Mouse (Mus musculus) midbrain, embryonic 13.5 days (tissue): ENCODE data around the gene Drc1. TPM values are rescaled to one million over a fixed set of nuclear protein-coding genes. Genes with fewer than 3 reads are reported as not detected.
A peak's percentile ranks its signal among the peaks of the same experiment; 100 is the strongest.

Experiments
- ATAC-seq: fragments of 200-750 bp; cut with Nextera tagmentation; 2 replicates; pipeline ENCODE4 v1.8.0; 2017; ENCODE audit warnings: mild to moderate bottlenecking, moderate TSS enrichment, moderate library complexity
- H3K27ac ChIP-seq: fragments of 300-500 bp; sonication (generic); 2 replicates; pipeline ENCODE4 v1.5.1; 2015; ENCODE audit warnings: inconsistent platforms, mild to moderate bottlenecking, moderate library complexity
- H3K27me3 ChIP-seq: fragments of 300-500 bp; sonication (generic); 2 replicates; pipeline ENCODE4 v1.6.1; 2015; ENCODE audit warnings: mild to moderate bottlenecking, inconsistent platforms
- H3K36me3 ChIP-seq: fragments of 300-500 bp; sonication (generic); 2 replicates; pipeline ENCODE4 v1.6.1; 2015; ENCODE audit warnings: mild to moderate bottlenecking, inconsistent platforms
- H3K4me1 ChIP-seq: fragments of 300-500 bp; sonication (generic); replicated peaks from 2 replicates; pipeline ENCODE4 v1.6.1; 2015; ENCODE audit warnings: inconsistent platforms
- H3K4me2 ChIP-seq: fragments of 300-500 bp; sonication (generic); replicated peaks from 2 replicates; pipeline ENCODE4 v1.6.1; 2015; ENCODE audit warnings: moderate library complexity, mild to moderate bottlenecking, inconsistent platforms
- H3K4me3 ChIP-seq: fragments of 300-500 bp; sonication (generic); replicated peaks from 2 replicates; pipeline ENCODE4 v1.5.1; 2015; ENCODE audit warnings: mild to moderate bottlenecking, inconsistent platforms
- H3K9ac ChIP-seq: fragments of 300-500 bp; sonication (generic); replicated peaks from 2 replicates; pipeline ENCODE4 v1.6.1; 2015; ENCODE audit warnings: mild to moderate bottlenecking, inconsistent platforms
- H3K9me3 ChIP-seq: fragments of 300-500 bp; sonication (generic); 2 replicates; pipeline ENCODE4 v1.6.1; 2016; ENCODE audit warnings: mild to moderate bottlenecking, inconsistent platforms
- WGBS: fragments of 180-500 bp; shearing (Covaris S2); methylation state at CpG from one replicate; pipeline ENCODE4 v1.1.7; 2015; 5-methylcytosine and 5-hydroxymethylcytosine counted together
- polyA plus RNA-seq: library from polyadenylated mRNA; unstranded; fragments of >200 nt; fragmentation: Nextera tagmentation; extraction: Ambion mirVana; gene quantifications from 2 replicates; pipeline ENCODE4 v1.2.1, GENCODE M21; 2015

The Drc1 gene
- polyA plus RNA-seq, 1 experiment from 2014 or later, result 3.0 TPM

DNA sequence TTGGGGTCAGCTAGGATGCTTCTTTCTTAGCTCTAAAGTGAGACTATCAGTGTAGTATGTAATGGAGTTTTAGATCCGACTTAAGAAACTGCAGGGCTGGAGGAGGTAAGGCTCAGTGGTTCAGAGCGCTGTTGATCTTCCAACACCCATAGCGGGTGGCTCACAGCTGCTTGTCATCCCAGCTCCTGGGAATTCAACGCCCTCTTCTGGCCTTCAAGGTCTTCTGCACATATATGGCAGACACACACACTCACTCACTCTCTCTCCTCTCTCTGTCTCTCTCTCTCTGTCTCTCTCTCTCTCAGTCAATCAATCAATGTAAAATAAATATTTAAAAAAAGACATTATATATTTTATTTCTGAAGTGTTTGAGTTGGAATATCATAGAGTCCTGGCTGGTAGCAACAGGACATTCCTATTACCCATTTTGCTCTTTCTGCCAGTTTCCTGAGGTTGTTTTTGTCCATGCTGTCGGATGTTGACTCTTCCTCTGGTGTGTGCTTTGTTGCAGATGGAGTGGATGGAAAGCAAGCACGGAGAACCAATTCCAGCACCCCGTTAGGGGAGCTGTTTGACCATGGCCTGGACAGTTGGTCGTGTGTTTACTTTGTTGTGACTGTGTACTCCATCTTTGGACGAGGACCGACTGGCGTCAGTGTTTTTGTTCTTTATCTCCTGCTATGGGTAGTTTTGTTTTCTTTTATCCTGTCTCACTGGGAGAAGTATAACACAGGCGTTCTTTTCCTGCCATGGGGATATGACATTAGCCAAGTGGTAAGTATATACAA is 25.4 kb upstream of the Drc1 start:
- WGBS, result 89% methylated on average over 12 of the region's 12 CpGs
- no peak overlapping the region for H3K4me2 ChIP-seq
- H3K27ac ChIP-seq, result no peak overlapping the region
- H3K27me3 ChIP-seq, result no peaks in the 10 kb centered on the region
- H3K4me3 ChIP-seq, result no peak overlapping the region
- no peaks in the 10 kb centered on the region for H3K9me3 ChIP-seq
- H3K9ac ChIP-seq, result no peak overlapping the region
- no peak for ATAC-seq
- H3K4me1 ChIP-seq, result no peaks in the 10 kb centered on the region
- H3K36me3 ChIP-seq, result peaks cover 59% of the 10 kb centered on the region

DNA sequence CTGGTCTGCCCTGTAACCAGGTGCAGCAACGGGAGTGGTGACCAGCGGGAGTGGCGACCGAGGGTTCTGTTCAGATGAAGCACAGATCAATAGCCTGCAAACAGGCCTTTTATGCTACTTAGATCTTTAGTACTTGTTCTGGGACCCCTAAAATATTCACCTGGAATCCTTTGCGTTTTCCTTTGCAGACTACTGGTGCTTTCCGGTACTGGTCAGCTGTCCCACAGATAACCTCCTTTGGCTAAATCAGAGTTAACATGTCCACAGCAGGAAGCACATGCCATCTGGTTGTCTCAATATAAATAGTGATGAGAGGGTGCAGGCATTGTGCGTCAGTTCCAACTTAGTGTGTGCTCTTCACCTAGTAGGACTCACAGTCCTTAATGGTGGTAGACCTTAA is 22.4 kb upstream of the Drc1 start:
- Histone ChIP-seq H3K4me3 (no peak overlapping the region), H3K27ac (no peak overlapping the region), H3K36me3 (peaks cover 59% of the 10 kb centered on the region), H3K9me3 (no peaks in the 10 kb centered on the region), H3K9ac (no peak overlapping the region), H3K27me3 (no peaks in the 10 kb centered on the region), H3K4me2 (no peak overlapping the region), H3K4me1 (no peaks in the 10 kb centered on the region)
- ATAC-seq, result no peak
- WGBS, result 92% methylated on average over 7 of the region's 7 CpGs

DNA sequence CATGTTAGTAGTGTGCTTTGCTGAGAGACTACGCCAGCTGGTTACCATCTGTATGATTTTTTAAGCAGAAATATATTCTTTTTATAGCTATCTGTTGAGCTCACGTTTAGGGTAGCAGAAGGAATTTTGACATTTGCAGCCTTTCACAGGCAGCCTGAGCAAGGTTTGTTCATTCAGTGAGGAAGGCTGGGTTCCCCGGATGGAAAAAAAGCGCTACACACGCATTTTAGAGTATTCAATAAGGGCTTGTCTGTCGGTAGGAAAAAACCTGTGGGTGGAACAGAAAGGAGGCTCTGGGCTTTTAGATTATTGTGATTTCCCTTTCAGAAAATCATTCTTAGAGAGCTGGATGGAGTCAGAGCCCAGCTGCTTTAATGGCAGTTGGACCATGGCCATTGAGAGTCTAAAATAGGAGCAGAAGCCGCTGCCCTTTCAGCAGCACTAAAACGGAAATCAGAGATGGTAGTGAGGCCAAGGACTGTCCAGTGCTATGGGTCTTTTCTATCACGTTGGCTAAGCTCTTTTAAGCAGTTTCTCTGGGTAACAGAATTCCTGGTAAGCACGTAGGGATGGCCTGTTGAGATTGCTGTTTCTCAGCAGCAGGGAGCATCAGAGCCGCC is 10.5 kb upstream of the Drc1 start:
- 76% methylated on average over 11 of the region's 11 CpGs for WGBS
- Histone ChIP-seq H3K9ac (no peak overlapping the region), H3K27ac (no peak overlapping the region), H3K9me3 (no peaks in the 10 kb centered on the region), H3K4me2 (no peak overlapping the region), H3K4me3 (no peak overlapping the region), H3K36me3 (peaks cover 25% of the 10 kb centered on the region), H3K27me3 (no peaks in the 10 kb centered on the region), H3K4me1 (no peaks in the 10 kb centered on the region)
- no peak for ATAC-seq

DNA sequence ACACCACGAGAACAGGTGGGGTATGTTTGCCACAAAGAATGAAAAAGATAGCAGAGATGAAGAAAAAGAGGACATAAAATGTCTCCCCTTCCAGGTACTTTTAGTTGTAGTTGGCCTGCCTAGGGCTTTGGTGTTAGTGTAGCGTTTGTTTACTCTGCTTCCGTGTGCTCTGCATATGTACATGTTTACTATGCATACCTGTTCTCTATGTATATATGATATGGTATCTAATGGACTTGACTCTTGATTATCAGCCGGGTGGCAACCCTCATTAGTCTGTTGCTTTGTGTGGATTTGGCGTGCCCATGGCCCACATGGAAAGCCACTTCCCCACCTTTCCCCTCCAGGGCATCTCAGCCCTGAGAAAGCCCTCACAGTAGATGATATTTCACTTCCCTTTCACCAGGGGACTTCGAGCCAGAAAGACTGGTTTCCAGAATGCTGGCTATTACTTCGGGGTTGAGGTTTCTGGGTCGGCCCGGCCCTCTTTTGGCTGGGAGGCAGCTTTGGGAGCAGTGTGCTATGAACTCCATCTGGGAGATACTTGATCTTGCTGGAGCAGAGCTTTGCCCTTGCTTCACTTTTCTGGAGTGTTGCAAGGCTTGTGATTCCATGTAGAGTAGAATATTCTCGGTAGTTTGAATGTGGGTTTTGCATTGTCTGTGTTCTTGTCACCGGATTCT is 9.4 kb upstream of the Drc1 start:
- 94% methylated on average over 11 of the region's 11 CpGs for WGBS
- H3K27ac ChIP-seq, result no peak overlapping the region
- no peak for ATAC-seq
- H3K4me3 ChIP-seq, result no peak overlapping the region
- no peaks in the 10 kb centered on the region for H3K4me1 ChIP-seq
- no peak overlapping the region for H3K9ac ChIP-seq
- H3K36me3 ChIP-seq, result peaks cover 14% of the 10 kb centered on the region
- H3K4me2 ChIP-seq, result no peak overlapping the region
- H3K9me3 ChIP-seq, result no peaks in the 10 kb centered on the region
- H3K27me3 ChIP-seq, result no peaks in the 10 kb centered on the region

DNA sequence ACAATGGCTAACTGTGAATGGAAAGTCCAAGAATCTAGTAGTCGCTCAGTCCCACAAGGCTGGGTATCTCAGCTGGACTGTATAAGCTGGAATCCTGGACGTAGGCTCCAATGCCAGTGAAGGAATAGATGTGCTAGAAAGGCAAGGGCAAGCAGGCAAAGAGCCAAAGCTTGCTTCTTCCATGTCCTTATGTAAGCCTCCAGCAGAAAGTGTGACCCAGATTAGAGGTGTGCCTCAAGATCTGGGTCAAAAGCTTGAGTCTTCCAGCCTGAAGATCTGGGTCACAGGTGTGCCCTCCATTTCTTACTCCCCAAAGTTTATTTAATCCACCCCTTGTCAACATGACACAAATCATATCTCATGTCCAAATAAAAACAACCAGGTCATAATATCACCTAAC is 4.8 kb upstream of the Drc1 start:
- no peak overlapping the region for H3K4me2 ChIP-seq
- 96% methylated on average over 2 of the region's 2 CpGs for WGBS
- no peaks in the 10 kb centered on the region for H3K9me3 ChIP-seq
- no peak overlapping the region for H3K27ac ChIP-seq
- no peaks in the 10 kb centered on the region for H3K27me3 ChIP-seq
- ATAC-seq, result no peak
- no peak overlapping the region for H3K9ac ChIP-seq
- H3K4me1 ChIP-seq, result peaks cover 4% of the 10 kb centered on the region; the same call in 1 of the 2 replicates
- no peak overlapping the region for H3K4me3 ChIP-seq
- no peaks in the 10 kb centered on the region for H3K36me3 ChIP-seq

DNA sequence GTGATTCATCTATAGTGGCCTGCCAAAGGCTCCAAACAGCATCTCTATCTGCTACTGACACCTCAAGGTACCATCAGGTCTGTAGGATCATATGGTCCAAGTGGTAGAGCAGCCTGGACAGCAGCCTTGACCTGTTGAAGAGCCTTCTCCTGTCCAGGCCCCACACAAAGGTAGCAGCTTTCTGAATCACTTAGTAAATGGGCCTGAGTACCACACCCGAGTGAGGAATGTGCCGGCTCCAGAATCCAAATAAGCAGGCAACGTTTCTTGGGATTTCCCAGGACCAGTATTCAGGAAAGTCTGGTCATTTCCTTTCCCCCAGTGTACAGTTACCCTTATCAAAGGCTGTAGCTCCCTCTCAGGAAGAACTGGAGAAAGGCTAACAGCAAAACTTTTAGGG is 2.2 kb upstream of the Drc1 start:
- 91% methylated on average over 3 of the region's 3 CpGs for WGBS
- no peak for ATAC-seq

DNA sequence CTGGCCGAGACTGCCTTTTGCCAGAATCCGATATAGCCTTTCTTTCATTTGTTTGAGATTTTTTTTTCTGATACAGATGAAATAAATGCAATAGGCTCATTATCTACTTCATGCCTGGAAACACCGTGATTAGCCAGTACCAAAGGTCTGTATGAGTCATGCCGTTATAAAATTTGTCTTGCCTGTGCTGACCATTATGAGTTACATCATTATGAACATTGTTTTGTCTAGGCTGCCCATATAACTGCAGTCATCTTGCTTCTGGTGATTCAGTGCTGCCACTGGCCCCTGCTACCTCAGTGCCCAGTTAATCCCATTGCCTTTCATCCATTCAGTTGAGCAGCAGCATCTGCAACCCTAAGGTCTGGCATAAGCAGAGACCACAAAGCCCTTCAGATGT is 1.7 kb upstream of the Drc1 start:
- H3K9me3 ChIP-seq, result no peaks in the 10 kb centered on the region

More for the DNA sequence above, 2.2 kb upstream of the Drc1 start:
- no peak overlapping the region for H3K4me2 ChIP-seq
- no peaks in the 10 kb centered on the region for H3K9me3 ChIP-seq
- no peak overlapping the region for H3K9ac ChIP-seq
- peaks cover 4% of the 10 kb centered on the region; the same call in 1 of the 2 replicates for H3K4me1 ChIP-seq
- H3K27me3 ChIP-seq, result no peaks in the 10 kb centered on the region
- H3K27ac ChIP-seq, result no peak overlapping the region
- H3K36me3 ChIP-seq, result no peaks in the 10 kb centered on the region
- H3K4me3 ChIP-seq, result no peak overlapping the region

DNA sequence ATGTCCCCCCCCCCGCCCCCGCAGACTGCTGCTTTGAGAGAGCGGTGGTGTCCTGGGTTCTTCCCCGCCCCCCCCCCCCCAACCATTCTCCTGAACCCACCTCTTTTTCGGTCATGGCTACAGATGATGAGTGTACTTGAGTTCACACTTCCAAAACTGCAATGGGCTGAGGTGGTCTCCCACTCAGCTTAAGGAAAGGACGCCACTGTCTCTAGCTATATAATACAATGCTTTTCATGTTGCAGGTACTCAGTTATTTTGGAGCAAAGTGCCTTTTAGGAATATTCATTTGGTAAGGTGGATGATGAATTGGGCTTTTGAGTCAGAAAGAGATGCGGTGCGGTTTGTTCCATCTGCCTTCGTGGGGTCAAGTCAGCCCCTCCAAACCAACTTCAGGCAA is 324 bp upstream of the Drc1 start:
- Histone ChIP-seq H3K27me3 (no peaks in the 10 kb centered on the region), H3K9me3 (peaks cover 6% of the 10 kb centered on the region; the same call in 1 of the 2 replicates), H3K4me3 (peak overlapping the region; percentile 43), H3K4me2 (peak overlapping the region; percentile 57), H3K27ac (no peak overlapping the region), H3K4me1 (peaks cover 4% of the 10 kb centered on the region; the same call in 1 of the 2 replicates), H3K36me3 (no peaks in the 10 kb centered on the region), H3K9ac (peak overlapping the region; percentile 54; the same call in 1 of the 2 replicates)
- peak; percentile 35; the same call in 1 of the 2 replicates for ATAC-seq
- whole genome bisulfite sequencing, result 29% methylated on average over 8 of the region's 9 CpGs

More for the DNA sequence above, 1.7 kb upstream of the Drc1 start:
- Histone ChIP-seq H3K4me3 (no peak overlapping the region), H3K27me3 (no peaks in the 10 kb centered on the region), H3K4me2 (no peak overlapping the region), H3K4me1 (peaks cover 4% of the 10 kb centered on the region; the same call in 1 of the 2 replicates), H3K36me3 (no peaks in the 10 kb centered on the region), H3K9ac (no peak overlapping the region), H3K27ac (no peak overlapping the region)
- no peak for ATAC-seq
- 94% methylated on average over 4 of the region's 4 CpGs for WGBS

DNA sequence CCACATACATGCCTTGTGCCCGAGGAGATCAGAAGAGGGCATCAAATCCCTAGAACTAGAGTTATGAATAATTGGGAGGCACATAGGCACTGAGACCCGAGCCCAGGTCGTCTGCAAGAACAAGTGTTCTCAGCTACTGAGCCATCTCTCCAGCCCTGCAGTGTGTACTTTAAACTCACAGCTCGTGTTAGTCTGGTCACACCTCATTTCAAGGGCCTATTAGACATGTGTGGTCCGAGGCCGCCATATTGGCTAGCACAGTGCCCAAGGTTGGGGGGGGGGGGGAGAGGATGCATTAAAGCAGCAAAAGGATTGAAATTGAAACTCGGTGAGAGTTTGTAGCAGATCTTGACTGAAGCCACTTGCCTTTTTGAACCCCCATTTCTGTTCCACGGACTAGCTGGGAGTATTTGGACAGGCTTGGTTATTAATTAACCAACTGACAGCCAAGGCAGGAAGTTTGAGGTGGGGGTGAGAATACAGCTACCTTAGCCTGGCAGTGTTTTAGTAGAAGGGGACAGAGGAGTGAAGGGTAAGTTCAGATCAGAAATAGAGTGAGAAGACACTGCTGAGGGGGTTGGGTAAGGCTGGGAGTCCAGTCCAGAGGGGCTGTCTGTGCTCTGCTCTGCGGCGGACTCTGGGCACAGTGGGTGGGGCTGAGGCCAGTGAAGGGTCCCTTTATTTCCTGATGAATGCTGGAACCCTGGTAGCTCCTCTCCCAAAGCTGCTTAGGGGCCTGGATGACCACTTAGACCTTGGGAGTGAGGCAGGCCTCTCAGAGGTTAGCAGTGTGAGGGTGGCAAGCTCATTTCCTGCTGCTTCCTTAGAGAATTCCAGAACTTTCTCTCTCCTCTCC is 5.0 kb downstream of the Drc1 start:
- H3K27ac ChIP-seq, result no peak overlapping the region
- H3K9ac ChIP-seq, result no peak overlapping the region
- H3K9me3 ChIP-seq, result peaks cover 6% of the 10 kb centered on the region; the same call in 1 of the 2 replicates
- H3K4me3 ChIP-seq, result no peak overlapping the region
- no peak for ATAC-seq
- H3K27me3 ChIP-seq, result no peaks in the 10 kb centered on the region
- peaks cover under 1% of the 10 kb centered on the region; the same call in 1 of the 2 replicates for H3K4me1 ChIP-seq
- no peaks in the 10 kb centered on the region for H3K36me3 ChIP-seq
- no peak overlapping the region for H3K4me2 ChIP-seq
- WGBS, result 83% methylated on average over 10 of the region's 10 CpGs

DNA sequence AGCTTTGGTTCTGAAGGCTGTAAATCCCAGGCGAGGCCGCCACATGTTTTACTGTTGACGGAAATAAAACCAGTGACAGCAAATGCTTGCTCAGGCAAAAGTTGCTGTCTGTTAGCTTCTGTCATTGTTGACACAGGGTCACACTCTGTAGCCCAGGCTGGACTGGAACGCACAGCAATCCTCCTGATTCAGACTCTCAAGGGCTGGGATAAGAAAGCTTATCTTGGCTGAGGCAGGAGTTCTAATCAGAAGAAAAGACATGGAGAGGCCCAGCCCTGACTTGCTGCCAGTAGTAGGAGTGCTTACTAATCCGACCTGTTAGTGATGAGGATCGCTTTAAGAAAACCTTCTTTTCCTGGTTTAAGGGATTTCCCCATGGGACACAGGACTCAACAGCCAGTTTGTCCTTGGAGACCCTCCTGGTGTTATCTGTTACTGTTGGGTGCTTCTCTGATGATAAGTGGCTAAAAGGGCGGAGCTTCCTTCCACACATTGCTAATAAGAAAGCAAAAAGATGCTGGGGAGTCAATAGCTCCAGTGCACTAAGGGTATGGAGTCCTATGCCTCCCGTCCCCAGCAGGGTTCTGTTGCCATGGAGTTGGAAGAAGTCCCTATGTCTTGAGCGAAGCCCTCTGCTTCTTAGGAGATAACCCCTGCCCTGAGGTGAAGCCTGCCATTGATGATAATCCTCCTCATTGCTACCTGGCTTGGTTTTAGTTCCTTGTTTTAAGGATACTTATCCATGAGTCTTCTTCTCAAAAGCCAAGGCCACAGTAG is 6.1 kb downstream of the Drc1 start:
- WGBS, result 78% methylated on average over 9 of the region's 9 CpGs
- Histone ChIP-seq H3K4me2 (no peak overlapping the region), H3K9ac (no peak overlapping the region), H3K27me3 (no peaks in the 10 kb centered on the region), H3K9me3 (peaks cover 6% of the 10 kb centered on the region; the same call in 1 of the 2 replicates), H3K27ac (no peak overlapping the region), H3K36me3 (no peaks in the 10 kb centered on the region), H3K4me3 (no peak overlapping the region), H3K4me1 (no peaks in the 10 kb centered on the region)
- no peak for ATAC-seq

DNA sequence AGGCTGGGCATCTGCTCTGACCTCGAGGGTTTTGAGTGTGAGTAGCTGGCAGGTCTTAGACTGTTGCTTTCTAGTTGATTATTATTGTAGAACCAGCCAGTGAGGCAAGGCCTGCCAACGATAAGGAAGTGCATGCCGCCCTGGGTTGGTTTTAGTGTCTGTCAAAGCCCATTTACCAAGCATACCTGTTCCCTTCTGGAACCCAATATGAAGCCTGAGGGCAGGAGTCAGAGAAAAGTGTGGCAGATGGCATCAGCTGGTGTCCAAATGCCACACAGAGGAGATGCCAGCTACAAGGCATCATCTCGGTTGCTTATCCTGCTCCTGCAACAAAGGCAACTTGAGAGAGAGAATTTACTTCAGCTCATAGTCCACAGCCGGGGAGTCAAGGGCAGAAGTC is 59.6 kb downstream of the Drc1 start:
- Histone ChIP-seq H3K4me2 (no peak overlapping the region), H3K27me3 (peaks cover 22% of the 10 kb centered on the region), H3K4me1 (peaks cover 7% of the 10 kb centered on the region), H3K4me3 (no peak overlapping the region), H3K27ac (no peak overlapping the region), H3K9ac (no peak overlapping the region), H3K9me3 (no peaks in the 10 kb centered on the region), H3K36me3 (no peaks in the 10 kb centered on the region)
- ATAC-seq, result no peak
- WGBS, result 81% methylated on average over 5 of the region's 5 CpGs
